Mouse (Mus musculus): ENCODE data around the gene Fcna.

DNA sequence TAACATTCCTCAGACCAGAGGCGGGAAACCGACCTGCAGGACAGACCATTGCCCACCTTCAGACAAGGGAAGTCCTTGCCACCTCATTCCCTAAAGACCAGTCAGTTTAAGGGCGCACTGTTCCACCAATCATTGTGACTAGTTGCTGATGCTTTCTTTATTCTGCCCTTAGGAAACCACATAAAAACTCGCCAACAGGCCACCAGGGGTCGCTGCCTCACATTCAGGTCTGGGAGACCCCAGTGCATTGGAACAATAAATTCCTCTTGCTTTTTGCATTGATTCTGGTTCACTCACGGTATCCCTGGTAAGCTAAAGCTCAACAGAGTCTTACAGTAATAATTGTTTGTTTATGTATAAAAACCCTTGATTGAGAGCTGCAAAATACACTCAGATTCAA lies 12.1 kb upstream of the Fcna start:
- no peak for TF ChIP-seq CTCF (IDR thresholded peaks at IDR 0.05; ENCODE audit: borderline replicate concordance, control insufficient read depth, extremely low read depth, insufficient read depth, low read length, poor library complexity)
- TF ChIP-seq POLR2A (IDR thresholded peaks at IDR 0.05; ENCODE audit: control insufficient read depth, extremely low read depth, insufficient read depth, low read length, poor library complexity), result no peak

All from thymus, adult 2 months (tissue).